Mouse (Mus musculus) neural tube, embryonic 12.5 days (tissue): Measurements from ENCODE around the gene Tll2. TPM values are rescaled to one million over a fixed set of nuclear protein-coding genes. Genes with fewer than 3 reads are reported as not detected.

ENCODE experiments used
- ATAC-seq: fragments of 200-750 bp; cut with Nextera tagmentation; 2 replicates; pipeline ENCODE4 v1.8.0; 2017; ENCODE audit warnings: low read depth, mild to moderate bottlenecking, moderate TSS enrichment, moderate library complexity; ENCODE audit not compliant: low FRiP score
- H3K27ac ChIP-seq: fragments of 300-500 bp; sonication (generic); 2 replicates; pipeline ENCODE4 v1.5.1; 2016
- H3K27me3 ChIP-seq: fragments of 300-500 bp; sonication (generic); replicated peaks from 2 replicates; pipeline ENCODE4 v1.6.1; 2016; ENCODE audit warnings: mild to moderate bottlenecking
- H3K36me3 ChIP-seq: fragments of 300-500 bp; sonication (generic); 2 replicates; pipeline ENCODE4 v1.6.1; 2016; ENCODE audit warnings: mild to moderate bottlenecking
- H3K4me1 ChIP-seq: fragments of 300-500 bp; sonication (generic); 2 replicates; pipeline ENCODE4 v1.6.1; 2016
- H3K4me2 ChIP-seq: fragments of 300-500 bp; sonication (generic); replicated peaks from 2 replicates; pipeline ENCODE4 v1.6.1; 2016; ENCODE audit warnings: mild to moderate bottlenecking
- H3K4me3 ChIP-seq: fragments of 300-500 bp; sonication (generic); 2 replicates; pipeline ENCODE4 v1.5.1; 2016
- H3K9ac ChIP-seq: fragments of 300-500 bp; sonication (generic); 2 replicates; pipeline ENCODE4 v1.6.1; 2016; ENCODE audit warnings: mild to moderate bottlenecking
- H3K9me3 ChIP-seq: fragments of 300-500 bp; sonication (generic); 2 replicates; pipeline ENCODE4 v1.6.1; 2016; ENCODE audit warnings: mild to moderate bottlenecking
- WGBS: fragments of 180-500 bp; shearing (Covaris S2); methylation state at CpG from one replicate; pipeline ENCODE4 v1.1.7; 2016; 5-methylcytosine and 5-hydroxymethylcytosine counted together
- polyA plus RNA-seq: library from polyadenylated mRNA; unstranded; fragments of >200 nt; fragmentation: Nextera tagmentation; extraction: Ambion mirVana; gene quantifications from 2 replicates; pipeline ENCODE4 v1.2.1, GENCODE M21; 2016

Gene Tll2
- 1.1 and 1.5 TPM in 2 replicates for polyA plus RNA-seq

DNA sequence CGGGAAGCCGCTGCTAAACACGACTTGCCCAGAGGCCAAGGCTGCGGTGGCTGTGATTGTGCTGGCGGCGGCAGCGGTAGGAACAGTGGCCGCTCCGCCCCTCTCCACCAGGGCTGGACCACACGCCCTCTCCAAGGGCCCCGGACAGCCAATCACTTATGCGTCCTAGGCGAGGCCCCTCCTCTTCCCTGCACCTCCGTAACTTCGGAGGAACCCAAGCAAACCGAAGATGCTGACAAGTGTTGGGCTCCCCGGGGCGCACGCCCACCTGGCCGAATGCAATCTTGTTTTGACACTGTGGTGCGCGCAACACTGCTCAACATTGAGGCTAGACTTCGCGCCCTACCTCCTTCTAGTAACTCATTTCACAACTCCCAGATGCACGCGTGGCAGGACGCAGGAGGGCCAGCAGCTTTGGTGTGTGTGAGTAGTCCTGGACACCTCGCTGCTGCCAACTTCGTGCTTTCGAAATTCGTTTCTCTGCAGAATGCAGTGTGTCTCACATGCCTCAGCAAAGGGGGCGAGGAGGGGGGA is at the start of gene Tll2:
Gene Tll2 (minus strand): TSS at position 25 of the 534 bp plus-strand sequence.
- under 1% methylated on average over 32 of the region's 32 CpGs for WGBS
- Histone ChIP-seq H3K4me1 (peaks cover 20% of the 10 kb centered on the region), H3K9ac (peak within 1 kb of the TSS; percentile 51), H3K27me3 (peaks cover 21% of the 10 kb centered on the region), H3K36me3 (no peaks in the 10 kb centered on the region), H3K27ac (no peak within 1 kb of the TSS), H3K9me3 (no peaks in the 10 kb centered on the region), H3K4me3 (peak within 1 kb of the TSS; percentile 45), H3K4me2 (peak within 1 kb of the TSS; percentile 97)
- peak; percentile 92 for ATAC-seq

DNA sequence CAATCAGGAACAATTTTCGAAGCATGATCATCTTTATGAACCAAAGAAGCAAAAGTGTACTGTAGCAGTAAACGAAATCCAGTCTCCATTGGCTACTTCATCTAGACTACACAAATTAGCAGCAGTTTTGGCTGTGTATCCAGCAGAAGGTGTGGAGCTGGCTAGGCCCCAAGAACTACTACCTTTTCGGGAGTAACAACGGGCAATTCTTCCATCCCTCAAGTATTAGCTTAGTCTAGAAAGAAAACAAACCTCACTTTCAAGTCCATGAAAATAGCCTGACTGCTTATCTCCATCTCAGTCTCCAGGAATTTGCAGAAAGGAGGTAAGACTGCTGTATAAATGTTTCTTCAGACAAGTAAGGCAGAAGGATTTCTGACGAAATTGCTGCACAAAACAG is 47.9 kb upstream of the Tll2 start:
- no peaks in the 10 kb centered on the region; the same call in 1 of the 2 replicates for H3K36me3 ChIP-seq
- no peak overlapping the region for H3K27ac ChIP-seq
- no peak overlapping the region for H3K4me2 ChIP-seq
- no peak overlapping the region for H3K9ac ChIP-seq
- ATAC-seq, result no peak
- H3K4me1 ChIP-seq, result no peaks in the 10 kb centered on the region
- WGBS, result 87% methylated on average over 5 of the region's 5 CpGs
- H3K27me3 ChIP-seq, result no peaks in the 10 kb centered on the region
- no peak overlapping the region for H3K4me3 ChIP-seq
- no peaks in the 10 kb centered on the region for H3K9me3 ChIP-seq

DNA sequence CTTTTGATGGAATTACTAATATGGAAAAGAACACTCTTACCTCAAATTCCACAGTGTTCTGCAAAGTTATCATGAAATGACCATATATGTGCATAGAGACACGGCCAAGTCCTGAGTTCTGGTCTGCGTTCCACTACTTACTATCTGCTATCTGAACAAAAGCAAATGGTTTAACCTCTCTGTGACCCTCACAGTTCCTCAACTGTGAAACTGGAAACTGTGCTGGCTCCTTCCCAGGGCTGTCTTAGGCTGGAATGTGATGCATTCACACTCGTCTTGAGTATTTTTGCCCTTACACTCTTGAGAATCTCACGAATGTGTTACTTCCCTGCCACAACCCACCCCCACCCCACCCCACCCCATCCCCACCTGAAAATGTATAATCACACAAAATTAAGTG is 42.3 kb upstream of the Tll2 start:
- Histone ChIP-seq H3K27me3 (no peaks in the 10 kb centered on the region), H3K4me2 (no peak overlapping the region), H3K27ac (no peak overlapping the region), H3K36me3 (peaks cover 18% of the 10 kb centered on the region), H3K9me3 (no peaks in the 10 kb centered on the region), H3K9ac (no peak overlapping the region), H3K4me3 (no peak overlapping the region), H3K4me1 (no peaks in the 10 kb centered on the region)
- no peak for ATAC-seq
- WGBS, result 80% methylated on average over 4 of the region's 4 CpGs

DNA sequence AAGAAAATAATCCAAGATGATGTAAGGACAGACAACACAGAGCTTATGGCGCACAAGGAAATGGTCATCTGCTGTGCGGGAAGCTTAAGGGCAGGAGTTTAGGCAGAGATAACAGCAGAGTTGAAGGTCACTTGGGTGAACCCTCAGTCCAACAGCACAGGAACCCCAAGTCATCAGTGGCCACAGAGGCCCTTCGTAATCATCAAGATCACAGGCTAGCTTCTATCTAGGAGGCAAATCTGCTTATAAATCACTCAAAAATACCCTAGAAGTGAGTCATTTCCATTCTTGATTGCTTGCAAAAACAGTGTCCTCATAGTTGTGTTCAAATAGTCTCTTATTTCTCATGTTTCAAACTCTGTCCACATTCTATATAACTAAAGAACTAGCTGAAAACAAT is 41.6 kb upstream of the Tll2 start:
- H3K4me3 ChIP-seq, result no peak overlapping the region
- 95% methylated on average over 3 of the region's 3 CpGs for WGBS

DNA sequence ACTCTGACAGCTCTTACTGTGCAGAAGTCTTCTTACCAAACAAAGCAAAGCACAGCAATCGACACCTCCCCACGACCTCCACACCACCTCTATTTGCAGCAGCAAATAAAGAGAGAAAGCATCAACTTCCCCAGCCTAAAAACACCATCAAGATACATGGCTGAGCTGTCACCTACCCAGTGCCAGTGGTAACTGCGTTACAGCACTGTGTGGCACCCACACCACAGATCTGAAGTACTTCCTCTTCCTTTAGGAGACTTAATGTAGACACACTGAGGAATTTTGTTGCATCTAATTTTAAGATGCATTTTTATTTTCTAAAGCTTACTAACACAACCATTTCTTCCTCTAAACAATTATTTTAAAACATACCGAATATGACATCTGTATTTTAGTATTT is 39.6 kb upstream of the Tll2 start:
- Histone ChIP-seq H3K27ac (no peak overlapping the region), H3K36me3 (peaks cover 37% of the 10 kb centered on the region), H3K4me3 (no peak overlapping the region), H3K27me3 (no peaks in the 10 kb centered on the region), H3K4me1 (no peaks in the 10 kb centered on the region), H3K4me2 (no peak overlapping the region), H3K9me3 (no peaks in the 10 kb centered on the region), H3K9ac (no peak overlapping the region)
- no peak for ATAC-seq
- WGBS, result 91% methylated on average over 4 of the region's 4 CpGs

More for the DNA sequence above, 41.6 kb upstream of the Tll2 start:
- no peak overlapping the region for H3K27ac ChIP-seq
- peaks cover 18% of the 10 kb centered on the region for H3K36me3 ChIP-seq
- no peaks in the 10 kb centered on the region for H3K4me1 ChIP-seq
- no peak for ATAC-seq
- no peaks in the 10 kb centered on the region for H3K9me3 ChIP-seq
- no peaks in the 10 kb centered on the region for H3K27me3 ChIP-seq
- no peak overlapping the region for H3K9ac ChIP-seq
- no peak overlapping the region for H3K4me2 ChIP-seq

DNA sequence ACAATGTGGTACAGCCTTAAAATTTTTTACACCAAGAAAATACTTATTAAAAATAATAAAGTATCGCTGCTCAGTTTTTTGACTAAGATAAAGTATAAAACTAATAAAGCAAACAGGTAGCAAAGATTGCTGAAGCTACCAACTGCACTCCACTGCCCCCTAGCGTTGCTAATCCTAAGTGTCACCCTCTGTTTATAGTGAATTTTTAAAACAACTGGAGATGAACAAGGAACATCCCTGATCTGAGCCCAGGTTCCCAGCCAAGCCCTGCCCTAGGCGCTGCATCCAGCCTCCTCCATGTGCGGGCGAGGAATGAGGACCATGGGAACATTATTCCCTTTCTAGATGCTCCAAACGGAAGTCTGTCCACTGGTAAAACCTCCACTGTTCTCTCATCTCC is 37.9 kb upstream of the Tll2 start:
- H3K9ac ChIP-seq, result no peak overlapping the region
- 62% methylated on average over 6 of the region's 6 CpGs for WGBS
- H3K27ac ChIP-seq, result no peak overlapping the region
- H3K27me3 ChIP-seq, result no peaks in the 10 kb centered on the region
- peaks cover 49% of the 10 kb centered on the region for H3K36me3 ChIP-seq
- no peaks in the 10 kb centered on the region for H3K9me3 ChIP-seq
- H3K4me1 ChIP-seq, result no peaks in the 10 kb centered on the region
- H3K4me3 ChIP-seq, result no peak overlapping the region
- no peak for ATAC-seq
- H3K4me2 ChIP-seq, result no peak overlapping the region

DNA sequence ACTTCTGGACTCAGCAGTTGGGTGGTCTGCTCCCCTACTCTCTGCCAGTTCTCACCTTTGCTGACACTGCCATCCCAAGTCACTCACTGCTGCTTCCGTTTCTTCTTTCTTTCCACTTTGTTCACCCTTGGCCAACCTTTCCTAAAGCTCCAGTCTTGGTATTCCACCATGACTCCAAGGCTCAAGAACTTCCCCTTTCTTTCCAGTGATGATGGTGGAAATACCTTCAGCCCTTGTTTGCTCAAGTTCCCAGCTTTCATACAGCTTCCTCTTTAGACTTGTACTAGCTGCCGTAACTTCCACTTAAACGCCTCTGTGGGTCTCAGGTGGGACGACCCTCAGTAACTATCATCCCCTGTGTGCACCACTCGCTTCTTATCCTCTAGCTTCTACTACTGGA is 35.4 kb upstream of the Tll2 start:
- Histone ChIP-seq H3K9ac (no peak overlapping the region), H3K27me3 (no peaks in the 10 kb centered on the region), H3K4me3 (no peak overlapping the region), H3K9me3 (no peaks in the 10 kb centered on the region), H3K4me2 (no peak overlapping the region), H3K36me3 (peaks cover 59% of the 10 kb centered on the region), H3K27ac (no peak overlapping the region), H3K4me1 (no peaks in the 10 kb centered on the region)
- 97% methylated on average over 5 of the region's 5 CpGs for WGBS
- no peak for ATAC-seq

DNA sequence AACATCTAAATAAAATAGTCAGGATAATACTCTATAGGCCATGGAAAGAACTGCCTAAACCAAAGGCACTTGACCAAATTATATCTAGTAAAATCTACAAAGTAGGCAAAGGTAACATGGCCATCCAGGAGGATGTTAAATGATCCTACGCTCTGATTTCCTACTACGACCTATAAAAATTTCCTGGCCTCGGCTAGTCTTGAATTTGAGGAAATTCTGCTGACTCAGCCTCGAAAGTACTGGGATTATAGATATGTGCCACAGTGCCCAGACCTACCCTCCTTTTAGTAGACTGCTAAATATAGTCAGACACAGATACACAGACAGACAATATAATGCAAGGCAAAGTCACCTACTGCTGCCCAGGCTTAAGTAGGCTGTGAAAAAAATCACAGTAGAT is 27.1 kb upstream of the Tll2 start:
- H3K9ac ChIP-seq, result no peak overlapping the region
- H3K27me3 ChIP-seq, result no peaks in the 10 kb centered on the region
- H3K27ac ChIP-seq, result no peak overlapping the region
- H3K4me2 ChIP-seq, result no peak overlapping the region
- 93% methylated on average over 4 of the region's 4 CpGs for WGBS
- H3K4me1 ChIP-seq, result no peaks in the 10 kb centered on the region
- ATAC-seq, result no peak
- H3K36me3 ChIP-seq, result peaks cover 55% of the 10 kb centered on the region
- H3K4me3 ChIP-seq, result no peak overlapping the region
- no peaks in the 10 kb centered on the region for H3K9me3 ChIP-seq

DNA sequence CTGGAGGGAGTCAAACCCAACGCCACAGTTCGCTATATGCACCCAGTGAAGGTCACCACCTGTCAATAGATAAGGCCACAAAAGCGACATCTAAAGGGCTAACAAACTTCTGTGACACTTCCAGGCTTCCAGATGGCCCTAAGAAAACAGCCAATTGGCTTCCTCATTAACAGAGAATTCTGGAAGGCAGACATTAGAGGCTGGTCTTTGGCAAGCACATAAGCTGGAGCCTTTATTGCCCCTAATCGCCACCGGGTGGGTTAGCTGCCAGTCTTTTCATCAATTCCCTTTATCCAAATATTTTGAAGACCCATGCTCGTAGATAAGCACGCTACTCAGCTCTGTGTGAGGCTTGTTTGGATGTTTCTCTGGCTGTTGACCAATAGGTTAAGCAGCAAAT is 1.7 kb upstream of the Tll2 start:
- peaks cover 21% of the 10 kb centered on the region for H3K27me3 ChIP-seq
- peaks cover 2% of the 10 kb centered on the region; the same call in 1 of the 2 replicates for H3K36me3 ChIP-seq
- 55% methylated on average over 7 of the region's 7 CpGs for WGBS
- no peaks in the 10 kb centered on the region for H3K9me3 ChIP-seq
- no peak overlapping the region for H3K4me2 ChIP-seq
- no peak overlapping the region for H3K27ac ChIP-seq
- no peak overlapping the region for H3K4me3 ChIP-seq
- H3K9ac ChIP-seq, result no peak overlapping the region
- ATAC-seq, result no peak
- H3K4me1 ChIP-seq, result peaks cover 20% of the 10 kb centered on the region

DNA sequence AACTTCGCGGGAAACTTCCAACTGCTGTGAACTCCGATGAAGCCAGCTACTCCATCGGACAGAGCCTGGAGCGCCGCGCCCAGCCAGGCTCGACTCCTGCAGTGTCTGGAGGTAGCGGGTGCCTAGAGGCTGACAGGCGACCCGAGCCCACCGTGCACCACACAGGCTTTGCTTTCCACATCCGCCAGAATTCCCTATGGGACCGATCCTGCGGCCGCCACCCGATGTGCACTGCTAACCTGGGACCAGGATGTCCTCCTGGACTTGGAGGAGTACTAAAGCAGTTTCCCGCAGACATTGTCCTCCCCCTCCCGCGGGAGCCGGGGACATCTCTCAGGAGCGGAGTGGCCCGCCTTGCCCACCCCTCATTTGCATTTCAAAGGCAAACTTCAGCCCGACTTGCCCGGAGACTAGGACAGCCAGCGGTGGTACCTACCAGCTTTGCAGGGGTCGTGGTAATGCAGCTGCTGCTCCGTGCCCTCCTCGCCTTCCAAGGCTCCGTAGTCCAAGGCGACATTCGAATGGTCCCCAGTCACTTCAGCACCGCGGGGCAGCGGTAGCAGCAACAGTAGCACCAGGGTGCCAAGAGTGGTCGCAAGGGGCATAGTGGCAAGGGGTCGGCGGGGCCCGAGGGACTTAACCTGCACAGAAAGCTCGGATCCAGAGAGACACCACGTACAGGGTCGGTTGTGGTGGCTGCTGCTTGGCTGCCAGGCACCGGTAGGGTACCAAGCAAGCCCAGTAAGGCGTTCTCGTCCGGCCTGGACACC is 409 bp downstream of the Tll2 start:
- Histone ChIP-seq H3K9ac (peak overlapping the region; percentile 51), H3K4me3 (peak overlapping the region; percentile 45), H3K9me3 (no peaks in the 10 kb centered on the region), H3K36me3 (no peaks in the 10 kb centered on the region), H3K4me1 (peaks cover 20% of the 10 kb centered on the region), H3K27me3 (peaks cover 21% of the 10 kb centered on the region), H3K27ac (no peak overlapping the region), H3K4me2 (peak overlapping the region; percentile 97)
- under 1% methylated on average over 46 of the region's 46 CpGs for WGBS
- peak; percentile 62 for ATAC-seq

DNA sequence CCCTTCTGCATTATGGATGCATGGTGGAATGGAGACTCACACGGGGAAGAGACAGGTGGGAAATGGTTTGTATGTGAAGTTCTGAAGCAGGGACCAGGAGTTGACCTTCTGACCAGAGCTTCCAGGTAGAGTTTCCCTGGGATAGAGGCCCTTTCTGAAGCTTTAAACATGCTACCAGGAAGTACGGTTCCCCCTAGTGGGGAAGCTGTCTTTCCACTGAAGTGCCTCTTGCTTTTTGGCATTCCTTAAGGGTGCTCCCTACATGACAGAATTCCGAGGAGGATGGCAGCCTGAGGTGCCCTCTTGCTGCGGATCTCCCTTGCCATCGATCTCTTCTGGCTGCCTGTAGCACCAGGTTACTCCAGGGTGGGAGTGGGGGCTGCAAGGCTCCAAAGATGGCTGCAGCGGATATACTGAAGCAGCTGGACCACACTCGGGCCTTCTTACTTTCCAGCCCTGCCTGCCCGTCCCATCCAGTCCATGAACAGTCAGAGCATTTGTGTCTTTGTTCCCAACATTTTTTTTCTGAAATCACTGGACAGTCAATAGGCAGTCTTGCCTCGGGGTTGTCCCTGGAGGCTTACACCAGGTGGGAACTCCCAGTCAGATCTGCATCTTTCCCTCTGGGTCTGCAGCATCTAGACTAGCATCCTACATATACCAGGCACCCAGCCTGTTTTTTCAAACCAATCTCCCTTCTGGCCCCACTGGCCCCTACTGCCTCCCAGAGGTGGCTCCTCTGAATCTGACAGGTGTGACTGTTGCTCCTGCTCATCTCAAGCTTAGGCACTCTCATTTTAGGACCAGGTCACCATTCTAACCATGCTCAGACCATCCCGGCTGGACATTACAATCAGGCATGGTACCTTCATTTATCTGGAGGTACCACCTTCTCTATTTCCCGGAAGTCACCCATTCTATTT is 2.2 kb downstream of the Tll2 start:
- no peaks in the 10 kb centered on the region for H3K9me3 ChIP-seq
- no peaks in the 10 kb centered on the region for H3K36me3 ChIP-seq
- H3K27ac ChIP-seq, result no peak overlapping the region
- no peak for ATAC-seq
- WGBS, result 65% methylated on average over 11 of the region's 11 CpGs
- peak overlapping the region; percentile 97 for H3K4me2 ChIP-seq
- peaks cover 21% of the 10 kb centered on the region for H3K27me3 ChIP-seq
- no peak overlapping the region for H3K9ac ChIP-seq
- H3K4me1 ChIP-seq, result peaks cover 20% of the 10 kb centered on the region
- no peak overlapping the region for H3K4me3 ChIP-seq

DNA sequence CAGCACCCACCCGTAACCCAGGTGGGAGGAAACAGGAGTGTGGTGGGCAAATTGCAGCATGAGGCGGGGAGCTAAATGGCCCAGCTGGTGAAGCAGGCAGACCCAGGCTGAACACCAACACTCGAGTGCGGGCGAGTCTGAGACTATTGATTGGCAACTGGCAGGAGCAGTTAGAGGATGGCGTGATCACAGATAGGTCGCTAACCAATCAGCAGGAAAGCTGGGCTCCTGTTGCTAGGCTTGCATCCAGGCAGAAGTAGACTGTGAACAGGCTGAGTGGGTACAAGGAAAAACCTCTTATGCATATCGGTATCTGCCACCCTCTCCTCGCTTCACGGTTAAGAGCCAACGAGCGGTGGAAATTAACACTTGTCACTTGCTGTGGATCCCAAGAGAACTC is 9.0 kb downstream of the Tll2 start:
- no peaks in the 10 kb centered on the region for H3K9me3 ChIP-seq
- no peak overlapping the region for H3K9ac ChIP-seq
- no peak overlapping the region for H3K27ac ChIP-seq
- H3K27me3 ChIP-seq, result no peaks in the 10 kb centered on the region
- H3K4me2 ChIP-seq, result no peak overlapping the region
- H3K36me3 ChIP-seq, result no peaks in the 10 kb centered on the region
- peaks cover 7% of the 10 kb centered on the region; the same call in 1 of the 2 replicates for H3K4me1 ChIP-seq
- no peak for ATAC-seq
- H3K4me3 ChIP-seq, result no peak overlapping the region
- WGBS, result 89% methylated on average over 12 of the region's 12 CpGs
